Mouse (Mus musculus): ENCODE results near the gene Tmod2.
A peak's percentile ranks its signal among the peaks of the same experiment; 100 is the strongest.

- TF ChIP-seq EP300 (IDR thresholded peaks at IDR 0.05; ENCODE audit: low read depth in 1 of 2, low read length in 2 of 2) = peak; percentile 84 to 86
- no peak for TF ChIP-seq MAX (IDR thresholded peaks at IDR 0.05; ENCODE audit: low read length)
- 0 out of 2 replicates have a peak, but pooled peaks have one; percentile 38 for TF ChIP-seq RCOR1 (IDR thresholded peaks at IDR 0.05; ENCODE audit: low read depth, low read length)
- TF ChIP-seq CTCF (IDR thresholded peaks at IDR 0.05 in 2 of 3, conservative IDR thresholded peaks at IDR 0.05 in 1 of 3; ENCODE audit: control insufficient read depth in 1 of 3, insufficient read depth in 1 of 3, low read depth in 2 of 3, low read length in 3 of 3, poor library complexity in 1 of 3, severe bottlenecking in 1 of 3) = no peak
- no peak for TF ChIP-seq USF1 (IDR thresholded peaks at IDR 0.05; ENCODE audit: low read depth, low read length)
- TF ChIP-seq HCFC1 (IDR thresholded peaks at IDR 0.05; ENCODE audit: low read depth, low read length) = no peak
- TF ChIP-seq POLR2A (IDR thresholded peaks at IDR 0.05; ENCODE audit: control insufficient read depth in 1 of 2, insufficient read depth in 1 of 2, low read depth in 1 of 2, low read length in 2 of 2, poor library complexity in 1 of 2) = no peak
- no peak for TF ChIP-seq ZKSCAN1 (IDR thresholded peaks at IDR 0.05; ENCODE audit: low read depth, low read length)
- no peak for TF ChIP-seq NRF1 (IDR thresholded peaks at IDR 0.05; ENCODE audit: insufficient read depth, low read depth, low read length, poor library complexity, severe bottlenecking)
- TF ChIP-seq CHD2 (IDR thresholded peaks at IDR 0.05; ENCODE audit: low read length) = no peak
- TF ChIP-seq TBP (IDR thresholded peaks at IDR 0.05; ENCODE audit: low read depth, low read length) = no peak
- peak; percentile 75 for TF ChIP-seq ZNF384 (IDR thresholded peaks at IDR 0.05; ENCODE audit: low read depth, low read length)
- no peak for TF ChIP-seq ZMIZ1 (IDR thresholded peaks at IDR 0.05; ENCODE audit: low read depth, low read length)
Measured at GRCm38 (mm10) chr9:75563622-75564021, 47.5 kb downstream of the Tmod2 start.

Data from MEL (cell line).